Mouse (Mus musculus) intestine, embryonic 16.5 days (tissue): ENCODE measurements around the gene Nid2. TPM values are rescaled to one million over a fixed set of nuclear protein-coding genes. Genes with fewer than 3 reads are reported as not detected.
A peak's percentile ranks its signal among the peaks of the same experiment; 100 is the strongest.

Experiments
- ATAC-seq: fragments of 200-750 bp; cut with Nextera tagmentation; 2 replicates; pipeline ENCODE4 v1.8.0; 2017; ENCODE audit warnings: moderate TSS enrichment, moderate library complexity
- H3K27ac ChIP-seq: fragments of 300-500 bp; sonication (generic); 2 replicates; pipeline ENCODE4 v1.5.1; 2014; ENCODE audit warnings: mild to moderate bottlenecking, low read length
- H3K27me3 ChIP-seq: fragments of 300-500 bp; sonication (generic); replicated peaks from 2 replicates; pipeline ENCODE4 v1.6.1; 2014; ENCODE audit warnings: low read length, control low read depth, mixed read lengths; ENCODE audit not compliant: control insufficient read depth, insufficient read depth
- H3K36me3 ChIP-seq: fragments of 300-500 bp; sonication (generic); 2 replicates; pipeline ENCODE4 v1.6.1; 2014; ENCODE audit warnings: low read length, control low read depth; ENCODE audit not compliant: control insufficient read depth, insufficient read depth
- H3K4me1 ChIP-seq: fragments of 300-500 bp; sonication (generic); 2 replicates; pipeline ENCODE4 v1.6.1; 2014; ENCODE audit warnings: low read length, control low read depth, mixed read lengths; ENCODE audit not compliant: control insufficient read depth, insufficient read depth
- H3K4me2 ChIP-seq: fragments of 300-500 bp; sonication (generic); 2 replicates; pipeline ENCODE4 v1.6.1; 2014; ENCODE audit warnings: low read depth, low read length, control low read depth
- H3K4me3 ChIP-seq: fragments of 300-500 bp; sonication (generic); 2 replicates; pipeline ENCODE4 v1.5.1; 2014; ENCODE audit warnings: mild to moderate bottlenecking, low read length
- H3K9ac ChIP-seq: fragments of 300-500 bp; sonication (generic); 2 replicates; pipeline ENCODE4 v1.6.1; 2014; ENCODE audit warnings: low read depth, low read length
- H3K9me3 ChIP-seq: fragments of 300-500 bp; sonication (generic); 2 replicates; pipeline ENCODE4 v1.6.1; 2016; ENCODE audit warnings: low read length, control low read depth; ENCODE audit not compliant: control insufficient read depth
- WGBS: fragments of 180-500 bp; shearing (Covaris S2); extraction: QIAGEN DNeasy Blood & Tissue Kit; methylation state at CpG from one replicate; pipeline ENCODE4 v1.1.7; 2014; 5-methylcytosine and 5-hydroxymethylcytosine counted together
- polyA plus RNA-seq: library from polyadenylated mRNA; unstranded; fragments of >200 nt; fragmentation: Nextera tagmentation; extraction: Ambion mirVana; gene quantifications from 2 replicates; pipeline ENCODE4 v1.2.1, GENCODE M21; 2015

Gene Nid2
- polyA plus RNA-seq, 1 experiment from 2014 or later, result 63.8 TPM

GRCm38 (mm10) chr14:19771173-19771572, 20.1 kb downstream of the Nid2 start:
- no peaks in the 10 kb centered on the region for H3K9me3 ChIP-seq
- no peak for ATAC-seq
- 75% methylated on average over 7 of the region's 7 CpGs for WGBS

DNA sequence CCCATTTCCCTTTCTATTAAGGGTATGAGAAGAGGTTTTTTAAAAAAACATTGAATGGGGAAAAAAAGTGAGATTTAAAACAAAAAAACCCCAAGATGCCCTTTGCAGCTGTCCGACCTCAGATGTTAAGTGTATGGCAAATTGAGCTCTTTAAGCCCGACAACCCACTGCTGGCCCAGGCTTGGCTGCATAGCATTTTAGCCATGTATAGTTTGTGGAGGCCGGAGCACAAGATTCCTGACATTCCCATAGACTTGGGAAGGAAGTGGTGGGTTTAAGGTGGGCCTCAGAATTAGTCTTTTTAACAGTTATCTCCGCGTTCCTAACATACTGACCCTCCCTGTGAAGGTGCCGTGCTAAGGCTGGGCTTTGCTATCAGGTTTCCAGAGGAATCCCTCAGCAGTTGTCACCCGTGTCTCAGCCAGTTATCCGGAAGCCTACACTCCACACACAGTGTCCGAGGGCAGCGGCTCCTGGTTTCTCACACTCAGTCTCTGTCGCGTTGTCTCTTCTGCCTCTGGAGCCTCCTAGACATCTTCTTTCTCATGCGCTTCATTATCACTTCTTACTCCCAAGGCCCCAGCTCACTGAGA, 23.1 kb downstream of the Nid2 start:
- Histone ChIP-seq H3K4me2 (no peak overlapping the region), H3K9me3 (no peaks in the 10 kb centered on the region), H3K27ac (no peak overlapping the region), H3K36me3 (no peaks in the 10 kb centered on the region; the same call in 1 of the 2 replicates), H3K4me3 (no peak overlapping the region), H3K4me1 (peaks cover 10% of the 10 kb centered on the region), H3K9ac (no peak overlapping the region), H3K27me3 (no peaks in the 10 kb centered on the region)
- WGBS, result 66% methylated on average over 13 of the region's 13 CpGs
- no peak for ATAC-seq

More at GRCm38 (mm10) chr14:19771173-19771572, 20.1 kb downstream of the Nid2 start:
- Histone ChIP-seq H3K9ac (no peak overlapping the region), H3K4me2 (no peak overlapping the region), H3K27me3 (no peaks in the 10 kb centered on the region), H3K4me3 (no peak overlapping the region), H3K4me1 (peaks cover 15% of the 10 kb centered on the region), H3K36me3 (no peaks in the 10 kb centered on the region), H3K27ac (no peak overlapping the region)

- H3K36me3 ChIP-seq, result no peaks in the 10 kb centered on the region; the same call in 1 of the 2 replicates
- peak; percentile 83 for ATAC-seq
- 67% methylated on average over 4 of the region's 4 CpGs for WGBS
Observed at GRCm38 (mm10) chr14:19775491-19775890, 24.4 kb downstream of the Nid2 start.

DNA sequence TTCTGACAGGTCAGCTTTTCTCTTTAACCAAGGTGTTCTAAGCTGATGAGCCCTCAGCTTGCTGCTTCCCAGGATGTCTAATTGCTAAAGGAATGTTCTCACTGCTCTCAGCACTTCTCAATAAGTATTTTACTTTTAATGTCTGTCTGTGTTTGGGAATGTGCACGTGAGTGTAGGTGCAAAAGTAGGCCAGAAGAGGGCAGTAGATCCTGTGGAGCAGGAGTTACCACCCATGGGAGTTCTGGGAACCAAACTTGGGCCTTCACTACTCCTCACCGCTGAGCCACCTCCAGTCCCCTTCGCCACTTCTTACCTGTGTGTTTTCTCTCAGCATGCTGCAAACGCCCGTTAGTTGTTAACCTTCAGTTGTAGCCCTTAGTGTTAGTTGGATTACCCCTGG, 25.1 kb downstream of the Nid2 start:
- 88% methylated on average over 5 of the region's 5 CpGs for WGBS
- H3K4me3 ChIP-seq, result no peak overlapping the region
- no peaks in the 10 kb centered on the region; the same call in 1 of the 2 replicates for H3K36me3 ChIP-seq
- H3K4me1 ChIP-seq, result 0 out of 2 replicates have a peak, but pooled peaks cover under 1% of the 10 kb centered on the region
- no peaks in the 10 kb centered on the region for H3K27me3 ChIP-seq
- ATAC-seq, result no peak
- H3K27ac ChIP-seq, result no peak overlapping the region
- H3K9ac ChIP-seq, result no peak overlapping the region
- H3K9me3 ChIP-seq, result no peaks in the 10 kb centered on the region
- no peak overlapping the region for H3K4me2 ChIP-seq

More at GRCm38 (mm10) chr14:19775491-19775890, 24.4 kb downstream of the Nid2 start:
- Histone ChIP-seq H3K4me1 (0 out of 2 replicates have a peak, but pooled peaks cover 6% of the 10 kb centered on the region), H3K4me3 (no peak overlapping the region), H3K9ac (no peak overlapping the region), H3K4me2 (no peak overlapping the region), H3K27me3 (no peaks in the 10 kb centered on the region), H3K9me3 (no peaks in the 10 kb centered on the region), H3K27ac (no peak overlapping the region)

DNA sequence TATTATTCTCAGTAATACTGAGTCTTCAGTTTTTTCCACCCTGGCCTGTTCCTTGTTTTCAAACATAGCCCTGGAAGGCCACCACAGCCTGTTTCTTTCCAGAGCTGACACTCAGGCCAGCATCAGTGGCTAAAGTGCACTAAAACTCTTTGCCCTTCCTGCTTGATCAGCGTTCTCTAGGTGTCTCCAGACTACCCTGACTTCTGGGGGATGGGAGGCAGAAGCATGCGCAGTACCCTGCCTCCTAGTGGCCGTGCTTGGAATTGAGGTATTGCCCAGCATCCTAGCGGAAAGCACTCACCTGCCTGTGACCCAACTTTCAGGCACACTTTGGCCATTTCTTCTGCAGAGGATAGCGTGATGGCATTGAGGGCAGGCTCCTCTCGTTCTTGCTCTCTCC, 25.8 kb downstream of the Nid2 start:
- Histone ChIP-seq H3K4me1 (no peaks in the 10 kb centered on the region), H3K4me3 (no peak overlapping the region), H3K27ac (no peak overlapping the region), H3K27me3 (no peaks in the 10 kb centered on the region), H3K9ac (no peak overlapping the region), H3K9me3 (no peaks in the 10 kb centered on the region), H3K36me3 (no peaks in the 10 kb centered on the region; the same call in 1 of the 2 replicates), H3K4me2 (no peak overlapping the region)
- 50% methylated on average over 6 of the region's 6 CpGs for WGBS
- ATAC-seq, result peak; percentile 65

GRCm38 (mm10) chr14:19777365-19777764, 26.3 kb downstream of the Nid2 start:
- no peak overlapping the region for H3K27ac ChIP-seq
- no peaks in the 10 kb centered on the region for H3K4me1 ChIP-seq
- H3K9me3 ChIP-seq, result no peaks in the 10 kb centered on the region
- H3K36me3 ChIP-seq, result no peaks in the 10 kb centered on the region; the same call in 1 of the 2 replicates
- no peak overlapping the region for H3K9ac ChIP-seq
- H3K4me2 ChIP-seq, result no peak overlapping the region
- 86% methylated on average over 6 of the region's 6 CpGs for WGBS
- H3K27me3 ChIP-seq, result no peaks in the 10 kb centered on the region
- H3K4me3 ChIP-seq, result no peak overlapping the region
- no peak for ATAC-seq

- no peaks in the 10 kb centered on the region for H3K9me3 ChIP-seq
- H3K4me2 ChIP-seq, result no peak overlapping the region
- no peak overlapping the region for H3K27ac ChIP-seq
- no peak for ATAC-seq
- no peaks in the 10 kb centered on the region; the same call in 1 of the 2 replicates for H3K36me3 ChIP-seq
- H3K27me3 ChIP-seq, result no peaks in the 10 kb centered on the region
- H3K9ac ChIP-seq, result no peak overlapping the region
- no peak overlapping the region for H3K4me3 ChIP-seq
- no peaks in the 10 kb centered on the region for H3K4me1 ChIP-seq
- WGBS, result 90% methylated on average over 13 of the region's 13 CpGs
Observed at GRCm38 (mm10) chr14:19777945-19778344, 26.9 kb downstream of the Nid2 start.

DNA sequence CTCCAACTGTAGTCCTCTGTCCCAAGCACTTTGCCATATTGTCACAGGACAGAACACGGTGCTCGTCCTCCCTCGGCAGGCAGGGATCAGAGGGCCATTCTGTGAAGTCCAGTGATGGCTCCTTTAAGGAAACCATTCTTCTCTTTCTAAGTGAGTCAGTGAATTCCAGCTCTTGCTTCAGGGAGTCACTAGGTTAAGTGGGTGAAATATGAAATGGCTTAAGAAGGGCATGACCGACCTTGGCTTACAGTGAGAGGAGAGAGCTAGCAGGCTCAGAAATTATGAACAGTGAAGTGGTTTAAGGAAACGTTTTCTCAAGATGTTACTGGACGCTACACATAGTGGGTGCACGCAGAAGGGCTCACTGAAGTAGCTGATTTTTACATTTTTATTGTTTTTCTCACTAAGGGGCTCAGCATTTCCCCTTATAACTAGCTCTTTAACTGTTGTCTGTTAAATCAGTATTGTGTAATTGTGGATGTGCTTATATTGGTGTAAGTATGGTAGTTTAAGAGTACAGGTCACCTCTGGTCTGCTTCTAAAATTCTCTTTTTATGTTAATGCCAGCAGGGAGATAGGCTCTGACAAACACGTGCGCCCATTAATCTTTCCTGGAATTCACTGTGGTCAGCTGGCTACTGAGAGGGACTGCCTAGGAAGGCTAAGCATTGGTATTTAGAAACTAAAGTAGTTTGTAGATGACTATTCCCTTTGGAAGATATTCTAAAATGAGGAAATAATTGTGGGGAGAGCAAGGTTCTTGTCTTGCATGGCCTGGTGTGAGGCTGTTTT, 34.9 kb downstream of the Nid2 start:
- H3K27ac ChIP-seq, result no peak overlapping the region
- H3K36me3 ChIP-seq, result no peaks in the 10 kb centered on the region
- H3K4me2 ChIP-seq, result no peak overlapping the region
- H3K9ac ChIP-seq, result no peak overlapping the region
- no peaks in the 10 kb centered on the region for H3K27me3 ChIP-seq
- H3K4me1 ChIP-seq, result no peaks in the 10 kb centered on the region
- ATAC-seq, result no peak
- H3K9me3 ChIP-seq, result no peaks in the 10 kb centered on the region
- no peak overlapping the region for H3K4me3 ChIP-seq
- WGBS, result 79% methylated on average over 9 of the region's 9 CpGs

- WGBS, result 36% methylated on average over 1 of the region's 1 CpGs
- no peak for ATAC-seq
- Histone ChIP-seq H3K36me3 (no peaks in the 10 kb centered on the region; the same call in 1 of the 2 replicates), H3K4me3 (no peak overlapping the region), H3K4me2 (no peak overlapping the region), H3K27me3 (no peaks in the 10 kb centered on the region), H3K9me3 (no peaks in the 10 kb centered on the region), H3K4me1 (no peaks in the 10 kb centered on the region), H3K9ac (no peak overlapping the region), H3K27ac (no peak overlapping the region)
Observed at GRCm38 (mm10) chr14:19788443-19788842, 37.4 kb downstream of the Nid2 start.
